Mouse (Mus musculus) embryonic facial prominence, embryonic 10.5 days (tissue): Measurements from ENCODE around the gene Fxyd4. TPM values are rescaled to one million over a fixed set of nuclear protein-coding genes. Genes with fewer than 3 reads are reported as not detected.

Experiments used
- DNase-seq: peaks from one replicate; pipeline ENCODE4 v3.0.0-alpha.2; 2017; ENCODE audit warnings: low spot score
- H3K27ac ChIP-seq: fragments of 300-500 bp; sonication (generic); replicated peaks from 2 replicates; pipeline ENCODE4 v1.5.1; 2016; ENCODE audit warnings: mild to moderate bottlenecking
- H3K27me3 ChIP-seq: fragments of 300-500 bp; sonication (generic); replicated peaks from 2 replicates; pipeline ENCODE4 v1.6.1; 2016; ENCODE audit warnings: low read depth, mild to moderate bottlenecking; ENCODE audit not compliant: poor library complexity, severe bottlenecking
- H3K36me3 ChIP-seq: fragments of 300-500 bp; sonication (generic); replicated peaks from 2 replicates; pipeline ENCODE4 v1.6.1; 2016; ENCODE audit warnings: mild to moderate bottlenecking, moderate library complexity
- H3K4me1 ChIP-seq: fragments of 300-500 bp; sonication (generic); 2 replicates; pipeline ENCODE4 v1.6.1; 2016
- H3K4me3 ChIP-seq: fragments of 300-500 bp; sonication (generic); 2 replicates; pipeline ENCODE4 v1.5.1; 2016; ENCODE audit warnings: mild to moderate bottlenecking, moderate library complexity
- H3K9me3 ChIP-seq: fragments of 300-500 bp; sonication (generic); 2 replicates; pipeline ENCODE4 v1.6.1; 2016; ENCODE audit warnings: mild to moderate bottlenecking
- WGBS: fragments of 180-500 bp; shearing (Covaris S2); methylation state at CpG from one replicate; pipeline ENCODE4 v1.1.7; 2016; 5-methylcytosine and 5-hydroxymethylcytosine counted together
- polyA plus RNA-seq: library from polyadenylated mRNA; unstranded; fragments of >200 nt; fragmentation: Nextera tagmentation; extraction: Ambion mirVana; gene quantifications from 2 replicates; pipeline ENCODE4 v1.2.1, GENCODE M21; 2016

Gene Fxyd4
- polyA plus RNA-seq, 1 experiment from 2014 or later, result 2.5 TPM

- Histone ChIP-seq H3K27ac (no peak overlapping the region), H3K4me1 (no peaks in the 10 kb centered on the region), H3K27me3 (no peaks in the 10 kb centered on the region), H3K36me3 (peaks cover 29% of the 10 kb centered on the region), H3K4me3 (no peak overlapping the region), H3K9me3 (no peaks in the 10 kb centered on the region)
- no peak for DNase-seq
- WGBS, result 57% methylated on average over 11 of the region's 11 CpGs
Observed at GRCm38 (mm10) chr6:117932325-117933051, 5.0 kb downstream of the Fxyd4 start.

GRCm38 (mm10) chr6:117929945-117930655, 7.4 kb downstream of the Fxyd4 start:
- peaks cover 51% of the 10 kb centered on the region for H3K36me3 ChIP-seq
- no peaks in the 10 kb centered on the region for H3K9me3 ChIP-seq
- 91% methylated on average over 3 of the region's 3 CpGs for WGBS
- no peaks in the 10 kb centered on the region for H3K4me1 ChIP-seq
- H3K27me3 ChIP-seq, result no peaks in the 10 kb centered on the region
- no peak for DNase-seq
- H3K27ac ChIP-seq, result no peak overlapping the region
- H3K4me3 ChIP-seq, result no peak overlapping the region

- Histone ChIP-seq H3K27me3 (no peaks in the 10 kb centered on the region), H3K36me3 (peaks cover 54% of the 10 kb centered on the region), H3K27ac (no peak overlapping the region), H3K9me3 (no peaks in the 10 kb centered on the region), H3K4me1 (no peaks in the 10 kb centered on the region), H3K4me3 (no peak overlapping the region)
- WGBS, result 93% methylated on average over 5 of the region's 5 CpGs
- no peak for DNase-seq
Observed at GRCm38 (mm10) chr6:117928746-117929145, 8.7 kb downstream of the Fxyd4 start.

- Histone ChIP-seq H3K27ac (no peak overlapping the region), H3K27me3 (no peaks in the 10 kb centered on the region), H3K9me3 (no peaks in the 10 kb centered on the region), H3K36me3 (peaks cover 59% of the 10 kb centered on the region), H3K4me1 (no peaks in the 10 kb centered on the region), H3K4me3 (no peak overlapping the region)
- DNase-seq, result no peak
- WGBS, result 89% methylated on average over 7 of the region's 7 CpGs
Observed at GRCm38 (mm10) chr6:117927955-117928354, 9.5 kb downstream of the Fxyd4 start.

GRCm38 (mm10) chr6:117926871-117927491, 10.5 kb downstream of the Fxyd4 start:
- H3K4me3 ChIP-seq, result no peak overlapping the region
- DNase-seq, result no peak
- H3K36me3 ChIP-seq, result peaks cover 69% of the 10 kb centered on the region
- no peaks in the 10 kb centered on the region for H3K4me1 ChIP-seq
- no peak overlapping the region for H3K27ac ChIP-seq
- 74% methylated on average over 4 of the region's 4 CpGs for WGBS
- no peaks in the 10 kb centered on the region for H3K9me3 ChIP-seq
- no peaks in the 10 kb centered on the region for H3K27me3 ChIP-seq

GRCm38 (mm10) chr6:117922041-117922440, 15.5 kb downstream of the Fxyd4 start:
- WGBS, result 94% methylated on average over 3 of the region's 3 CpGs
- Histone ChIP-seq H3K27me3 (no peaks in the 10 kb centered on the region), H3K9me3 (no peaks in the 10 kb centered on the region), H3K4me3 (no peak overlapping the region), H3K27ac (no peak overlapping the region), H3K36me3 (peaks cover 74% of the 10 kb centered on the region), H3K4me1 (peaks cover 31% of the 10 kb centered on the region)
- DNase-seq, result no peak

- Histone ChIP-seq H3K4me3 (peak overlapping the region; percentile 77; the same call in 1 of the 2 replicates), H3K27me3 (no peaks in the 10 kb centered on the region), H3K4me1 (peaks cover 38% of the 10 kb centered on the region), H3K9me3 (no peaks in the 10 kb centered on the region), H3K36me3 (peaks cover 63% of the 10 kb centered on the region), H3K27ac (no peak overlapping the region)
- WGBS, result 63% methylated on average over 3 of the region's 3 CpGs
- DNase-seq, result peak; percentile 40
Observed at GRCm38 (mm10) chr6:117920659-117921640, 16.5 kb downstream of the Fxyd4 start.

GRCm38 (mm10) chr6:117918043-117918442, 19.4 kb downstream of the Fxyd4 start:
- WGBS, result 42% methylated on average over 5 of the region's 5 CpGs
- DNase-seq, result no peak
- H3K4me3 ChIP-seq, result peak overlapping the region; percentile 77
- peaks cover 52% of the 10 kb centered on the region for H3K4me1 ChIP-seq
- H3K9me3 ChIP-seq, result no peaks in the 10 kb centered on the region
- no peaks in the 10 kb centered on the region for H3K27me3 ChIP-seq
- peak overlapping the region; percentile 96 for H3K27ac ChIP-seq
- H3K36me3 ChIP-seq, result peaks cover 48% of the 10 kb centered on the region

GRCm38 (mm10) chr6:117917576-117917975, 19.9 kb downstream of the Fxyd4 start:
- DNase-seq, result peak; percentile 78
- WGBS, result 1% methylated on average over 21 of the region's 21 CpGs
- H3K4me3 ChIP-seq, result peak overlapping the region; percentile 77
- H3K27ac ChIP-seq, result peak overlapping the region; percentile 96
- H3K36me3 ChIP-seq, result peaks cover 45% of the 10 kb centered on the region
- no peaks in the 10 kb centered on the region for H3K9me3 ChIP-seq
- peaks cover 52% of the 10 kb centered on the region for H3K4me1 ChIP-seq
- H3K27me3 ChIP-seq, result no peaks in the 10 kb centered on the region

GRCm38 (mm10) chr6:117916737-117917426, 20.6 kb downstream of the Fxyd4 start:
- H3K4me1 ChIP-seq, result peaks cover 52% of the 10 kb centered on the region
- H3K4me3 ChIP-seq, result peak overlapping the region; percentile 77
- peak; percentile 91 for DNase-seq
- whole genome bisulfite sequencing, result under 1% methylated on average over 62 of the region's 62 CpGs
- H3K9me3 ChIP-seq, result no peaks in the 10 kb centered on the region
- no peaks in the 10 kb centered on the region for H3K27me3 ChIP-seq
- peaks cover 38% of the 10 kb centered on the region for H3K36me3 ChIP-seq
- peak overlapping the region; percentile 96 for H3K27ac ChIP-seq

GRCm38 (mm10) chr6:117916205-117916736, 21.2 kb downstream of the Fxyd4 start:
- H3K4me1 ChIP-seq, result peaks cover 52% of the 10 kb centered on the region
- 2% methylated on average over 12 of the region's 12 CpGs for WGBS
- no peaks in the 10 kb centered on the region for H3K9me3 ChIP-seq
- no peak for DNase-seq
- H3K27ac ChIP-seq, result peak overlapping the region; percentile 96
- H3K4me3 ChIP-seq, result peak overlapping the region; percentile 77
- H3K36me3 ChIP-seq, result peaks cover 32% of the 10 kb centered on the region
- no peaks in the 10 kb centered on the region for H3K27me3 ChIP-seq
